Mouse (Mus musculus): Measurements from ENCODE around the gene Gm21317. TPM values are rescaled to one million over a fixed set of nuclear protein-coding genes. Genes with fewer than 3 reads are reported as not detected.

The Gm21317 gene
- not detected in 2 replicates for polyA plus RNA-seq (2012; rRNA removed)

GRCm38 (mm10) chrY:82224927-82225326 is at the start of gene Gm21317:
Gene Gm21317 (plus strand): TSS chrY:82225227.

Data from colon, adult 2 months (tissue).